ENCODE assay signal across 21 mouse cellular contexts in the genomic region with DNA sequence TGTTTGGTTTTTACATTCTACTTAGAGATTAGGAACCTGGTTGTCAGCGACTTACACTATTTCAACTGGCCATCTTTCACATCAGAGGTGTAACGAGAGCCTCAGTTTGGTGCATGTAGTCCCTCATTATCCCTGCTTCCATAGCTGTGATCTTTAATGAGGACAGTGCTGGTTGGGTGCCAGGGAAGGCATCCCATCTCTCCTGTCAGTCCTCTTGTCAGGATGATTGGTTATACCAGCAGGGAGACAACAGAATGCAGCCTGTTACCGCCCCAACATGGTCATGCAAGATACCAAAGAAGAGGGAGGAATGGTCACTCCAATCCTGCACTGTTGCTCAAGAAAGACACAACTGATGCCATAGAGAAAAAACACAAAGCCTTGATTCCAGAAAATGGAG.
DNase-seq lines count a peak whose midpoint lies in the region; TF ChIP-seq lines count a peak whose summit lies in the region.
"Had no signal": no experiment of that assay in that cellular context is flagged by ENCODE, and none has a peak within 500 bp of the region (broad histone marks: within the 10 kb centered on the region; RNA-seq: fewer than 3 reads in every experiment).

No protein-coding gene starts in this region.

- intact Hi-C loops in left cerebral cortex, postnatal 4 days (cut with DNase I): loop anchor here (10.0 kb wide), 1 partner anchor 293 kb away; no protein-coding TSS in a partner anchor
- intact Hi-C loops in left cerebral cortex, postnatal 10 days (cut with DNase I): no loop called here

- peak; percentile 28 to 56 for DNase-seq in cerebellum, postnatal 14 days
- no peak for DNase-seq in cerebellum, postnatal 36 days
- peak; percentile 77 for DNase-seq in heart, adult 11 months
- no peak for DNase-seq in heart, postnatal 4 days
- DNase-seq in left cerebral cortex, postnatal 4 days: peak; percentile 41
- DNase-seq in left cerebral cortex, postnatal 10 days (ENCODE audit: extremely low spot score in 1 of 2, low spot score in 2 of 2): no peak
- peak; percentile 53 for DNase-seq in brain, embryonic 14.5 days (ENCODE audit: low read depth)
- DNase-seq in layer of hippocampus, adult 2 months (ENCODE audit: low spot score in 2 of 2): no peak
- DNase-seq: adrenal gland, adult 8-10 months; adrenal gland, postnatal 14 days; adrenal gland, postnatal 36 days; cerebellum, adult 11 months; cerebellum, adult 18-20 months; cerebellum, adult 8-10 months; cerebellum, postnatal 25 days; embryo, embryonic 11 days had no signal

- no peak for TF ChIP-seq CTCF in brain, embryonic 14.5 days (IDR thresholded peaks at IDR 0.05; ENCODE audit: borderline replicate concordance, extremely low read depth, insufficient read depth, insufficient read length)
- no peak for TF ChIP-seq CTCF in layer of hippocampus, adult 2 months (conservative IDR thresholded peaks at IDR 0.05)

- no peak for TF ChIP-seq POLR2A in brain, embryonic 14.5 days (IDR thresholded peaks at IDR 0.05; ENCODE audit: borderline replicate concordance, extremely low read depth, insufficient read depth, insufficient read length, poor library complexity, severe bottlenecking)

- no peak overlapping the region for H3K4me3 ChIP-seq in layer of hippocampus, adult 2 months
- H3K4me3 ChIP-seq: embryonic facial prominence, embryonic 13.5 days; embryonic facial prominence, embryonic 15.5 days; erythroblast, embryonic 14.5 days; forebrain, embryonic 10.5 days; forebrain, embryonic 12.5 days had no signal

- H3K27ac ChIP-seq in layer of hippocampus, adult 2 months: no peak overlapping the region
- H3K27ac ChIP-seq: embryonic facial prominence, embryonic 13.5 days; embryonic facial prominence, embryonic 15.5 days; forebrain, embryonic 10.5 days; forebrain, embryonic 12.5 days had no signal

Comparison
In these comparisons a context has a peak if more than half of its experiments do, and no peak if none do; other contexts are left out.
1. DNase-seq: peak in cerebellum, postnatal 14 days (2 of 2), heart, adult 11 months (single experiment), left cerebral cortex, postnatal 4 days (single experiment) and brain, embryonic 14.5 days (single experiment); none in cerebellum, postnatal 36 days (0 of 2), heart, postnatal 4 days (single experiment), left cerebral cortex, postnatal 10 days (0 of 2) and layer of hippocampus, adult 2 months (0 of 2).